Mouse (Mus musculus) testis, postnatal 14 days (tissue): ENCODE measurements around the gene Neu3.

Source experiments
- DNase-seq: peaks from one replicate; pipeline ENCODE4 v3.0.0; 2021; ENCODE audit warnings: low spot score

Neu3 gene

DNA sequence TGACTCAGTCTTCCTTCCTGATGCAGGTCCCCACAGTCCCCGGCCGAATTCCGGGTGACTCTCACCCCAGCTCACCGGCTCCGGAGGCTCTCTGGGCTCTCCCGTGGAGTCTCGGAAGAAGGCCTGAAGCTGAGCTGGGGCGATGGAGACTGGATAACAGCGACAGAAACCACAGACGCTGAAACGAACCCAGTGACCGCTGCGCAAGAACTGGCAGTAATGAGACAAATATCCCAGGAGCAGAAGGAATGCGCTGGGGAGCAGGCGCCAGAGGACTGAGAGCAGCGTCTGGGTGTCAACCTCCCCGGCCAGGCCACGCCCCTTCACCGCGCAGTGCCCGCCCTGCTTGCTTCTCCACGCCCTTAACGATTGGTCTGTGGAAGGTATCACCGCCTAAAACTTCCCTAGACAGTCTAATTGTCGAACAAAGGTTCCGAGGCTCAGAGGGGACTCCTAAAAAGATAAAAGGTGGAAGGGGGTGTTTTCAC lies at the start of gene Neu3:
TSS of gene Neu3 (minus strand) at position 335 of the 488 bp plus-strand sequence.
- DNase-seq, result peak; percentile 95

DNA sequence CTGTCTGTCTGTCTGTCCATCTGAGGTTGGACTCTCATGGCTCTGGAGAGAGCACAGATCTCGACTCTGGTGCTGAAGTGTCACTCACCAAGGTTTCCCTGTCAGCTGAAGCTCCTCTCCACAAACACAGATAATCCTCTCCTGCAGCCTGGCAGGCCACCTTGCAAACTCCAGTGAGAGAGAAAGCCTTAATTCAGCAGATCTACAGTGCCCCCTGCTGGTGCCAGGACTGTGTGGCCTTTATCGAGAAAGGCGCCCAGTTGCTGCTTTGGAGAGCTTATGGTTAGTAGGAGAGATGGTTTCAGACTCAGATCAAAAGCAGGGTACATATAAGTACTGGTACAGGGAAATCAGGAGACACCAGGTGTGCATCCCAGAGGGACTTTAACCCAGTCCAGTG lies 48.1 kb upstream of the Neu3 start:
- peak; percentile 53 for DNase-seq

DNA sequence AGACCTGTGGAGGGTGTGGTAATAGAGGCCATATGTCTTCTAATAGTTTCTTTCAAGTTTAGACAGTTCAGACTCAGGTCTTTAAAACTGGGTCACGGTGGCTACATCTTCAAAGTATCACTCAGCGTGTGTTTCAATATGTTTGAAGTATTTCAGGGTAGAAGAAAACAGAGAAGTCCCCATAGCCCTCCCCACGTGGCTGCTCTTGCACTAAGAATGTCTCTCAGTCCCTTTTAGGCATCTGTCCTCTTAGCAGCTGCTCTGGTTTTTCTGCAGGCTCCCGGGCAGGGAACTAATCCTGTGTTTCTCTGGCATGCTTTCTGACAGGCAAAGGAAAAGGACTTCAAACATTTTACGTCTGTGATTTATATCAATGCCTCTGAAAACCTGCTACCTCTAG lies 47.7 kb upstream of the Neu3 start:
- DNase-seq, result no peak

DNA sequence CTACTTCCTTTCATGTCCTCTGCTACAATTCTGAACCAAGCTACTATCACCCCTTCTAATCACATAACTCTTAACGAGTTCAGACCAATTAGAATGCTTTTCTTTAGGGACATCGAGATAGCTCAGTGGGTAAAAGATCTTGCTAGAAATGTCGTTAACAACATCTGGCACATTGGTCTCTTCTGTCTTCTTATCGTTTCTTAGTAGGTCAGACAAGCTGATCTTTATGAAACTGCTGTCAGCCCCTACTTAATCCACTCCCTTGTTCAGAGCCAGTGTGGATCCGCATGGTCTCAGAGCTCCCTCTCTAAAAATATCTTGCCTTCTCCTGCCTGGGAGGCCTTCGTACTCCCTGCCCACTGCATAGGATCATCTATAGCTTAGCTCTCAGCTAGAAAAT lies 45.7 kb upstream of the Neu3 start:
- no peak for DNase-seq

DNA sequence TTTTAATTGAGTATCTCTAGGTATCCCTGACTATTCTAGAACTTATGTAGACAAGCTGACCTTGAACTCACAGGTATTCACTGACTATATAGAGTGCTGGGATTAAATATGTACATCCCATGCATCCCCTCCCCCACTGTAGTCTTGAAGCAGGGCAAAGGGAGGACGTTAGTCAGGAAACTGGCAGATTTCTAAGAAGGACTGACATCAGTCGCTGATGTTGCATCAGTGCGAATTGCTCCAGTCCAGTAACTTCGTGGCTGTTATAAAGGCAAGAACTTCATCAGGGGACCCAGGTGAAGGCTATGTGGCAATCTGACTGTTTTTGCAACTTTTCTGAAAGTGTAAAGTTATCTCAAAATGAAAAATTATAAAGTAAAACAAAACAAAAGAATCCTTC lies 41.1 kb upstream of the Neu3 start:
- DNase-seq, result no peak

- no peak for DNase-seq
Measured at GRCm38 (mm10) chr7:99865219-99865618, 37.0 kb upstream of the Neu3 start.

DNA sequence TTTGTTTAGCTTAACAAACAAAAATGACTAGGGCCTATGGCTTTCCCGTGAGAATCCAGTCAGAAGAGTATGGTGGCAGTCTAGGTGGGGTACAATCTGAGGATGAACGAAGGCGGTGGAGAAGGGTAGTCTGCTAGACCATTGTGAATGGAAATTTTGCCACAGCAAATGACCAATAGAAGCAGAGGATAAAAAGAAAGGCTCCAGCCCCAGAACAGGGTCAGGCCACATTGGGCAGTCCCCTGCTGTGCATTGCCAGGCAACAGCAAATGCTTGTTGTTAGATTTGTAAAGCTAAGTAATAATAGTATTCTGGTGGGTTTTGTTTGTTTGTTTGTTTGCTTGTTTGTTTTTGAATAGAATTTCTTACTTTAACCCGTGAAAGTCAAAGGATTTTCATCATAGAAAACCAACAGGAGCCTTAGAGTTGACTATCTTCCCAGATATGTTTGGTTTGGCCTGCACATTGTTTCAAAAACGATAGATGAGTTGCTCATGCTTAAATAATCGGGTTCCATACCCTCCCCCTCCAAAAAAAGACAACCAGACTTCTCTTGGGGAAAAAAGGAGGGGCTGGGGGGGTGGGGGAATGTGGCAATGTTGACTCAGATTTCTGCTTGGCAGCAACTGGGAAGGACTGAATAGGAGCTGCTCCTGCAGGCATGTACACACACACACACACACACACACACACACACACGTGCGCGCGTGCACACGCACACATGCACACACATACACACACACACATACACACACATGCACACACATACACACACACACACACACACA lies 36.2 kb upstream of the Neu3 start:
- no peak for DNase-seq

- DNase-seq, result no peak
Measured at GRCm38 (mm10) chr7:99863362-99863761, 35.1 kb upstream of the Neu3 start, which contains the start of gene Spcs2. Gene Spcs2 (minus strand): TSS chr7:99863462.

GRCm38 (mm10) chr7:99858813-99859585 lies 30.8 kb upstream of the Neu3 start, which contains the start of gene Xrra1:
Gene Xrra1 (plus strand): TSS chr7:99859116.
- peak; percentile 98 for DNase-seq

- DNase-seq, result no peak
Measured at GRCm38 (mm10) chr7:99858175-99858812, 30.1 kb upstream of the Neu3 start.

- no peak for DNase-seq
Measured at GRCm38 (mm10) chr7:99856266-99856861, 28.1 kb upstream of the Neu3 start.

- no peak for DNase-seq
Measured at GRCm38 (mm10) chr7:99854311-99854710, 26.1 kb upstream of the Neu3 start.

GRCm38 (mm10) chr7:99853350-99853749 lies 25.1 kb upstream of the Neu3 start:
- no peak for DNase-seq

DNA sequence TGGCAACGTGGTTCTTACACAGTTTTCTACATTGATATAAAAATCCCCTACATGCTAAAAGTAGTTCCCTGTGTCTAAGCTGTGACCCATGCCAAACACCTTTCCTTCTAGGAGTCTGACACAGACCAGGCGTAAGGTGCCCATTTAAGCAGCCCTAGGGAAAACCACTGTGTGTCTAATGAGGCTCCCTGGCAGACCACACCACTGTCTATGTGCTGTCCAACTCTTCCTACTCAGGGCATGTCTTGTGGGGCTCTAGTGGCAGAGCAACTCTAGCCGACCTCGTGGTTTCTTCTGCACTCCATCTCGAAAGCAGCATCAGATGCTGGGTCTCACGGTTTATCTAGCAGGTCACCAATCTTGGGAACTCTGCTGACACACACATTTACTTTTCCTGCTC lies 23.4 kb upstream of the Neu3 start:
- DNase-seq, result no peak

- DNase-seq, result no peak
Measured at GRCm38 (mm10) chr7:99851121-99851520, 22.9 kb upstream of the Neu3 start.

DNA sequence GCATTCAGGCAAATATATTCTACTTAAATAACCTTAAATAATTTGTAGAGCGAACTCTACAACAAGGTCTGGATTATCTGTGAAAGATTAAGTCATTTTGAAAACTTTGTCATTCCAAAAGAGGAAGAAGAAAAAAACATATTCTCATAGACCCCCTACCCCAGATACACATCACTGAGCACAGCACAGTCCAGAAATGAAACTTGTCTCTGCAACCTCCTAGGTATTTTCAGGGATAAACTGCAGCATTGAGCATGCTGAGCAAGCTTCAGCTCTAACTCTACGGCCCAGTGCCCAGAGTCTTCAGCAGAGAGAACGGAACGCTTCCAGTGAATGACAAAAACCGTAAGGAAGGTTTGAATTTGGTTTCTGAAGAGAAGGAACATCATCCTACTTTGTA lies 22.3 kb upstream of the Neu3 start:
- DNase-seq, result no peak

DNA sequence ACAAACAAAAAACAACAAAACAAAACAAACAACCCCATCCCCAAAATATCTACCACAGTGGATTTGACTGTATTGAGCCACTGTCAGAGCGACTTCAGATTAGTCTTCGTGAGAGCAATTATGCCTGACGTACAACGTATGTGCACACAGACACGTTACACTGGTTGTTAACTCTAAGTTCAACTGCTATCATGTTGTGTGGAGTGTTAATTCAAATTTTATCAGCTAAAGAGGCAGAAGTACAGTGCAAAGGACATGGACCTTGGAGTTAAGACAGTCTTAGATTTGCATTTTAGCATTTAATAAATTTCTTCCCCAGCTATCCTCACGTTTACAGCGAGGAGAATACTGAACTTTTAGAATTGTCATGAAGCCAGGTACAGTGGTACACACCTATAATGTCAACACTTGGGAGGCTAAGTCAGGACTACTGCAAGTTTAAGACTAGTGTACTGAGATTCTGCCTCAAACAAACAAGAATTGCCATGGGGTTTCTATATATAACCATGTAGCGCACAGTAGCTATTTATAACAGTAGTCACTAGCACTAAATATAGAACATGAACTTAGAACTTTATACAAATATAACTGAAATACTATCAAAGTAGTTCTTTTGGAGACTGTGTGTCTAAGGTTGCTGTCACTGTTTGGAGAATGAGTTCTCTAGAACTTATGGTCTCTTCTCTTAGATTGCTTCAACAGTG lies 17.5 kb upstream of the Neu3 start:
- DNase-seq, result no peak

DNA sequence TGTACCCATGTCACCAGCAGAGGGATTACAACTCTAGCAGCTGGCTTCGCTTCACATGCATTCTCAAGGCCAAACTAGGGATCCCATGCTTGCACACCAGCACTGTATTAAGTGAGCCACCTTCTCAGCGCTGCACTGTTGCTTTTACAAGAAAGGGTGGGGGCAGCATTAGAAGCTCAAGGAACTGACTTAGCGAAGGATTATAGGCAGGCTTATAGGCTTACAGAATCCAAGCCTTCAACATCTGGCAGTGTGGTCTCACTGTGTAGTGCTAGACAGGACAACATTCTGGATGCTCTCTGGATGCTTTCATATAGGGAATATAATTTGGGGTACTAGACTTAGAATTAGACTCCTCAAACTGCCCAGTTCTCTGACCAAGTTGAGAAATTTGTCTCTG lies 10.0 kb upstream of the Neu3 start:
- no peak for DNase-seq

GRCm38 (mm10) chr7:99837358-99838071 lies 9.3 kb upstream of the Neu3 start:
- DNase-seq, result no peak

- no peak for DNase-seq
Measured at GRCm38 (mm10) chr7:99836781-99837180, 8.6 kb upstream of the Neu3 start.

- no peak for DNase-seq
Measured at GRCm38 (mm10) chr7:99834314-99834853, 6.2 kb upstream of the Neu3 start.
